Mouse (Mus musculus): ENCODE measurements at regions not wholly inside any gene's neighbourhood (a gene's known extent, or its start where the extent isn't known, plus 50 kb on each side); places are given as distances from the start of the nearest gene placed in this dataset.

- H3K36me3 ChIP-seq = no peaks in the 10 kb centered on the region
- H3K9ac ChIP-seq (replicated peaks) = no peak overlapping the region
- no peaks in the 10 kb centered on the region for H3K27me3 ChIP-seq
- no peak overlapping the region for H3K27ac ChIP-seq (replicated peaks)
- no peak overlapping the region for H3K4me2 ChIP-seq (replicated peaks)
- H3K4me1 ChIP-seq = no peaks in the 10 kb centered on the region
- H3K4me3 ChIP-seq = no peak overlapping the region
- H3K9me3 ChIP-seq = no peaks in the 10 kb centered on the region
- 0 out of 2 replicates have a peak, but pooled peaks have one; percentile 38 for ATAC-seq (replicated peaks)
These were observed 403.5 kb downstream of the Klhl13 start for GRCm38 (mm10) chrX:22961338-22961737.

GRCm38 (mm10) chrX:22950406-22951256 lies 414.3 kb downstream of the Klhl13 start:
- peak; percentile 70 for ATAC-seq (replicated peaks)
- Histone ChIP-seq H3K4me3 (no peak overlapping the region), H3K36me3 (no peaks in the 10 kb centered on the region), H3K9ac (replicated peaks) (no peak overlapping the region), H3K27me3 (no peaks in the 10 kb centered on the region), H3K9me3 (no peaks in the 10 kb centered on the region), H3K27ac (replicated peaks) (no peak overlapping the region), H3K4me2 (replicated peaks) (no peak overlapping the region), H3K4me1 (no peaks in the 10 kb centered on the region)
- 27% methylated on average over 3 of the region's 3 CpGs for WGBS

Data from forebrain, embryonic 15.5 days (tissue).